Mouse (Mus musculus) MEL (cell line): ENCODE measurements at regions not wholly inside any gene's neighbourhood (a gene's known extent, or its start where the extent isn't known, plus 50 kb on each side); places are given as distances from the start of the nearest gene placed in this dataset.

Experiments used
- DNase-seq: peaks from one replicate; pipeline ENCODE4 v3.0.0; 2011; ENCODE audit warnings: low read depth, low spot score
- H3K27ac ChIP-seq: 2 replicates; pipeline ENCODE4 v1.5.1; 2012; ENCODE audit warnings: low read depth, mild to moderate bottlenecking, control low read depth, low read length, moderate library complexity; ENCODE audit not compliant: control insufficient read depth
- H3K27me3 ChIP-seq, 2 experiments: fragments of 150-350 bp in 1 of 2; sonication (generic) in 1 of 2; 2 replicates each; pipeline ENCODE4 v1.6.1; 2012; ENCODE audit warnings: low read length in 2 of 2, mild to moderate bottlenecking in 2 of 2, improper control_type of control experiment in 1 of 2, moderate library complexity in 1 of 2; ENCODE audit not compliant: insufficient read depth in 2 of 2, control insufficient read depth in 1 of 2
- H3K36me3 ChIP-seq, 2 experiments: 2 replicates each; pipeline ENCODE4 v1.6.1; 2012 to 2014; ENCODE audit warnings: low read length in 2 of 2, improper control_type of control experiment in 1 of 2, inconsistent platforms in 1 of 2, mild to moderate bottlenecking in 1 of 2; ENCODE audit not compliant: insufficient read depth in 2 of 2, control insufficient read depth in 1 of 2
- H3K4me1 ChIP-seq, 2 experiments: fragments of 150-350 bp in 1 of 2; sonication (generic) in 1 of 2; 2 replicates each; pipeline ENCODE4 v1.6.1; 2012; ENCODE audit warnings: low read length in 2 of 2, improper control_type of control experiment in 1 of 2, mild to moderate bottlenecking in 1 of 2; ENCODE audit not compliant: insufficient read depth in 2 of 2, control insufficient read depth in 1 of 2
- H3K4me3 ChIP-seq, 2 experiments: fragments of 150-350 bp in 1 of 2; sonication (generic) in 1 of 2; 2 replicates each; pipeline ENCODE4 v1.5.1; 2012; ENCODE audit warnings: low read depth in 2 of 2, low read length in 2 of 2, mild to moderate bottlenecking in 2 of 2, moderate library complexity in 2 of 2, control low read depth in 1 of 2, improper control_type of control experiment in 1 of 2; ENCODE audit not compliant: control insufficient read depth in 1 of 2, insufficient read depth in 1 of 2
- H3K79me2 ChIP-seq: 2 replicates; pipeline ENCODE4 v1.6.1; 2012; ENCODE audit warnings: mild to moderate bottlenecking, low read length, moderate library complexity; ENCODE audit not compliant: control insufficient read depth, poor library complexity, insufficient read depth
- H3K9ac ChIP-seq: 2 replicates; pipeline ENCODE4 v1.6.1; 2012; ENCODE audit warnings: low read depth, mild to moderate bottlenecking, control low read depth, low read length, moderate library complexity; ENCODE audit not compliant: control insufficient read depth, poor library complexity, severe bottlenecking
- H3K9me3 ChIP-seq: fragments of 150-350 bp; sonication (generic); replicated peaks from 2 replicates; pipeline ENCODE4 v1.6.1; 2012; ENCODE audit warnings: mild to moderate bottlenecking, low read length, improper control_type of control experiment, moderate library complexity; ENCODE audit not compliant: insufficient read depth
- CHD1 ChIP-seq: IDR thresholded peaks from 2 replicates; pipeline ENCODE4 v1.6.1; 2012; ENCODE audit warnings: low read depth, mild to moderate bottlenecking, inconsistent platforms, low read length, improper control_type of control experiment
- E2F4 ChIP-seq: IDR thresholded peaks from 2 replicates; pipeline ENCODE4 v1.6.1; 2011; ENCODE audit warnings: low read depth, low read length, improper control_type of control experiment, borderline replicate concordance
- ETS1 ChIP-seq: IDR thresholded peaks from 2 replicates; pipeline ENCODE4 v1.6.1; 2012; ENCODE audit warnings: low read depth, mild to moderate bottlenecking, inconsistent platforms, low read length, improper control_type of control experiment, moderate library complexity
- GABPA ChIP-seq: IDR thresholded peaks from 2 replicates; pipeline ENCODE4 v1.6.1; 2012; ENCODE audit warnings: low read depth, mild to moderate bottlenecking, inconsistent platforms, low read length, improper control_type of control experiment, moderate library complexity
- GATA1 ChIP-seq: IDR thresholded peaks from 2 replicates; pipeline ENCODE4 v1.6.1; 2011; ENCODE audit warnings: low read depth, low read length, improper control_type of control experiment
- KAT2A ChIP-seq: conservative IDR thresholded peaks from 2 replicates; pipeline ENCODE4 v1.6.1; 2012; ENCODE audit warnings: low read depth, low read length, improper control_type of control experiment, inconsistent platforms
- MAFK ChIP-seq: IDR thresholded peaks from 2 replicates; pipeline ENCODE4 v1.6.1; 2011; ENCODE audit warnings: low read depth, mild to moderate bottlenecking, low read length, improper control_type of control experiment, borderline replicate concordance
- MAZ ChIP-seq: IDR thresholded peaks from 2 replicates; pipeline ENCODE4 v1.6.1; 2012; ENCODE audit warnings: low read depth, mild to moderate bottlenecking, inconsistent platforms, low read length, improper control_type of control experiment
- MEF2A ChIP-seq: IDR thresholded peaks from 2 replicates; pipeline ENCODE4 v1.6.1; 2014; ENCODE audit warnings: low read depth, mild to moderate bottlenecking, inconsistent platforms, low read length, improper control_type of control experiment; ENCODE audit not compliant: poor library complexity, insufficient replicate concordance, severe bottlenecking; ENCODE audit errors: extremely low read depth
- MYB ChIP-seq: IDR thresholded peaks from 2 replicates; pipeline ENCODE4 v1.6.1; 2011; ENCODE audit warnings: mild to moderate bottlenecking, low read depth, low read length, improper control_type of control experiment
- MYC ChIP-seq: IDR thresholded peaks from 2 replicates; pipeline ENCODE4 v1.6.1; 2011; ENCODE audit warnings: low read depth, mild to moderate bottlenecking, low read length, improper control_type of control experiment, moderate library complexity
- NELFE ChIP-seq: IDR thresholded peaks from 2 replicates; pipeline ENCODE4 v1.6.1; 2011; ENCODE audit warnings: low read depth, low read length, improper control_type of control experiment
- NRF1 ChIP-seq: IDR thresholded peaks from 2 replicates; pipeline ENCODE4 v1.6.1; 2014; ENCODE audit warnings: low read depth, mild to moderate bottlenecking, inconsistent platforms, low read length, improper control_type of control experiment, moderate library complexity; ENCODE audit not compliant: poor library complexity, insufficient read depth, severe bottlenecking
- POLR2A ChIP-seq, 2 experiments: IDR thresholded peaks; 2 replicates each; pipeline ENCODE4 v1.6.1; 2011 to 2012; ENCODE audit warnings: low read length in 2 of 2, mild to moderate bottlenecking in 2 of 2, control low read depth in 1 of 2, improper control_type of control experiment in 1 of 2, low read depth in 1 of 2, moderate library complexity in 1 of 2; ENCODE audit not compliant: control insufficient read depth in 1 of 2, insufficient read depth in 1 of 2, poor library complexity in 1 of 2
- POLR2AphosphoS2 ChIP-seq: IDR thresholded peaks from 2 replicates; pipeline ENCODE4 v1.6.1; 2011; ENCODE audit warnings: low read length, improper control_type of control experiment
- POLR2AphosphoS5 ChIP-seq: IDR thresholded peaks from 2 replicates; pipeline ENCODE4 v1.6.1; 2012; ENCODE audit warnings: low read depth, borderline replicate concordance, mild to moderate bottlenecking, inconsistent platforms, low read length, moderate library complexity, mixed read lengths
- RAD21 ChIP-seq: IDR thresholded peaks from 2 replicates; pipeline ENCODE4 v1.6.1; 2011; ENCODE audit warnings: mild to moderate bottlenecking, low read depth, low read length, improper control_type of control experiment
- SIN3A ChIP-seq: IDR thresholded peaks from 2 replicates; pipeline ENCODE4 v1.6.1; 2012; ENCODE audit warnings: low read length, improper control_type of control experiment, inconsistent platforms
- SMC3 ChIP-seq: IDR thresholded peaks from 2 replicates; pipeline ENCODE4 v1.6.1; 2011; ENCODE audit warnings: low read depth, low read length, improper control_type of control experiment
- TBP ChIP-seq: IDR thresholded peaks from 2 replicates; pipeline ENCODE4 v1.8.0; 2011; ENCODE audit warnings: low read depth, low read length, improper control_type of control experiment
- TCF12 ChIP-seq: IDR thresholded peaks from 2 replicates; pipeline ENCODE4 v1.6.1; 2014; ENCODE audit warnings: low read depth, mild to moderate bottlenecking, inconsistent platforms, low read length, improper control_type of control experiment, moderate library complexity
- USF2 ChIP-seq, 2 experiments: IDR thresholded peaks; 2 replicates each; pipeline ENCODE4 v1.6.1; 2011 to 2012; ENCODE audit warnings: improper control_type of control experiment in 2 of 2, low read length in 2 of 2, borderline replicate concordance in 1 of 2, inconsistent platforms in 1 of 2, low read depth in 1 of 2, mild to moderate bottlenecking in 1 of 2; ENCODE audit not compliant: insufficient read depth in 1 of 2
- ZC3H11A ChIP-seq: IDR thresholded peaks from 2 replicates; pipeline ENCODE4 v1.6.1; 2012; ENCODE audit warnings: low read depth, mild to moderate bottlenecking, inconsistent platforms, low read length, improper control_type of control experiment
- ZKSCAN1 ChIP-seq: IDR thresholded peaks from 2 replicates; pipeline ENCODE4 v1.6.1; 2012; ENCODE audit warnings: low read depth, mild to moderate bottlenecking, inconsistent platforms, low read length, improper control_type of control experiment, moderate library complexity

DNA sequence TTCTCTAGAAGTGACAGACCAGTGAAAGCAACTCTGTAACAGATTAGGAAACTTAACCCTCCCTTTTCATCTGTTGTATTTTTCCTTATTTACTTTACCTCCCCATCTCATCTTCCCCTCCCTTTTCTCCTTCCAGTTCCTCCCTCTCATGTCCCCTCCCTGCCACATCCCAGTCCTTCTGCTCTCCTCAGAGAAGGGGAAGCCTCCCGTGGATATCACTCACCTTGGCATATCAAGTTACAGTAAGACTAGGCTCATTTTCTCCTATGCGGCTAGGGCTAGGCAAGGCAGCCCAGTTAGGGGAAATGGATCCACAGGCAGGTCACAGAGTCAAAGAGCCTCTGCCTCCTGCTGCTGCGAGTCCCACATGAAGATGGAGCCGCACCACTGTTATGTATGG, 75.0 kb upstream of the Adra1b start:
- H3K36me3 ChIP-seq = no peaks in the 10 kb centered on the region
- no peak for DNase-seq
- no peak for TF ChIP-seq ETS1
- TF ChIP-seq TBP = no peak
- TF ChIP-seq RAD21 = no peak
- no peak for TF ChIP-seq NELFE
- TF ChIP-seq GABPA = no peak
- TF ChIP-seq SIN3A = no peak
- no peak for TF ChIP-seq MEF2A
- no peak for TF ChIP-seq USF2 (IDR thresholded peaks at IDR 0.05; ENCODE audit: borderline replicate concordance in 1 of 2, insufficient read depth in 1 of 2, low read depth in 1 of 2, low read length in 2 of 2)
- no peak for TF ChIP-seq GATA1
- no peak for TF ChIP-seq SMC3
- TF ChIP-seq MAZ = no peak
- no peak for TF ChIP-seq MYC
- TF ChIP-seq ZC3H11A = no peak
- no peak for TF ChIP-seq ZKSCAN1
- TF ChIP-seq POLR2A (IDR thresholded peaks at IDR 0.05; ENCODE audit: control insufficient read depth in 1 of 2, insufficient read depth in 1 of 2, low read depth in 1 of 2, low read length in 2 of 2, poor library complexity in 1 of 2) = no peak
- no peaks in the 10 kb centered on the region for H3K79me2 ChIP-seq
- H3K4me3 ChIP-seq = no peak overlapping the region
- H3K27ac ChIP-seq = no peak overlapping the region
- no peak overlapping the region for H3K9ac ChIP-seq
- H3K9me3 ChIP-seq = no peaks in the 10 kb centered on the region
- no peaks in the 10 kb centered on the region for H3K4me1 ChIP-seq
- H3K27me3 ChIP-seq = no peaks in the 10 kb centered on the region

GRCm38 (mm10) chr11:43979406-43979805, 78.4 kb upstream of the Adra1b start:
- no peak overlapping the region for H3K27ac ChIP-seq
- no peaks in the 10 kb centered on the region for H3K27me3 ChIP-seq
- no peak for TF ChIP-seq SIN3A
- TF ChIP-seq NELFE = no peak
- TF ChIP-seq KAT2A = no peak
- no peak for TF ChIP-seq POLR2A (IDR thresholded peaks at IDR 0.05; ENCODE audit: control insufficient read depth in 1 of 2, insufficient read depth in 1 of 2, low read depth in 1 of 2, low read length in 2 of 2, poor library complexity in 1 of 2)
- no peak for TF ChIP-seq MEF2A
- no peak for TF ChIP-seq E2F4
- TF ChIP-seq TCF12 = no peak
- no peak for TF ChIP-seq TBP
- no peak for TF ChIP-seq CHD1
- TF ChIP-seq NRF1 = no peak
- TF ChIP-seq ZKSCAN1 = no peak
- TF ChIP-seq MAFK = no peak
- TF ChIP-seq POLR2AphosphoS2 = no peak
- TF ChIP-seq MYB = no peak
- no peak for TF ChIP-seq POLR2AphosphoS5
- TF ChIP-seq MYC = no peak
- no peak overlapping the region for H3K4me3 ChIP-seq
- no peak overlapping the region for H3K9ac ChIP-seq
- H3K9me3 ChIP-seq = no peaks in the 10 kb centered on the region
- no peak for DNase-seq
- no peaks in the 10 kb centered on the region for H3K4me1 ChIP-seq
- H3K36me3 ChIP-seq = no peaks in the 10 kb centered on the region
- no peaks in the 10 kb centered on the region for H3K79me2 ChIP-seq
